Mouse (Mus musculus) kidney, postnatal 0 days (tissue): Measurements from ENCODE around the gene Adarb1. TPM values are rescaled to one million over a fixed set of nuclear protein-coding genes. Genes with fewer than 3 reads are reported as not detected.
A peak's percentile ranks its signal among the peaks of the same experiment; 100 is the strongest.

ENCODE experiments used
- ATAC-seq: fragments of 200-750 bp; cut with Nextera tagmentation; replicated peaks from 2 replicates; pipeline ENCODE4 v1.8.0; 2017; ENCODE audit warnings: low read depth, moderate number of reproducible peaks, moderate TSS enrichment, moderate library complexity; ENCODE audit not compliant: low FRiP score
- DNase-seq: peaks from one replicate; pipeline ENCODE4 v3.0.0-alpha.2; 2016; ENCODE audit warnings: low spot score
- H3K27ac ChIP-seq: fragments of 300-500 bp; sonication (generic); 2 replicates; pipeline ENCODE4 v1.5.1; 2014; ENCODE audit warnings: mild to moderate bottlenecking
- H3K27me3 ChIP-seq: fragments of 300-500 bp; sonication (generic); 2 replicates; pipeline ENCODE4 v1.6.1; 2014; ENCODE audit warnings: low read length, mixed read lengths; ENCODE audit not compliant: insufficient read depth
- H3K36me3 ChIP-seq: fragments of 300-500 bp; sonication (generic); 2 replicates; pipeline ENCODE4 v1.6.1; 2014; ENCODE audit warnings: low read length, mixed read lengths; ENCODE audit not compliant: insufficient read depth
- H3K4me1 ChIP-seq: fragments of 300-500 bp; sonication (generic); replicated peaks from 2 replicates; pipeline ENCODE4 v1.6.1; 2014; ENCODE audit warnings: antibody characterized with exemption, low read length, mixed read lengths; ENCODE audit not compliant: insufficient read depth
- H3K4me2 ChIP-seq: fragments of 300-500 bp; sonication (generic); 2 replicates; pipeline ENCODE4 v1.6.1; 2014; ENCODE audit warnings: mild to moderate bottlenecking, low read length, moderate library complexity, mixed read lengths
- H3K4me3 ChIP-seq: fragments of 300-500 bp; sonication (generic); replicated peaks from 2 replicates; pipeline ENCODE4 v1.5.1; 2014; ENCODE audit warnings: low read depth, low read length
- H3K9ac ChIP-seq: fragments of 300-500 bp; sonication (generic); 2 replicates; pipeline ENCODE4 v1.6.1; 2014; ENCODE audit warnings: low read depth, low read length
- H3K9me3 ChIP-seq: fragments of 300-500 bp; sonication (generic); replicated peaks from 2 replicates; pipeline ENCODE4 v1.6.1; 2016; ENCODE audit warnings: low read length, inconsistent platforms, mixed read lengths
- CTCF ChIP-seq: IDR thresholded peaks from 2 replicates; pipeline ENCODE4 v1.5.1; 2016; ENCODE audit warnings: antibody characterized with exemption, low read depth, mild to moderate bottlenecking, moderate library complexity
- WGBS: fragments of 180-500 bp; shearing (Covaris S2); extraction: QIAGEN DNeasy Blood & Tissue Kit; methylation state at CpG from one replicate; pipeline ENCODE4 v1.1.7; 2014; 5-methylcytosine and 5-hydroxymethylcytosine counted together
- polyA plus RNA-seq: library from polyadenylated mRNA; unstranded; fragments of >200 nt; fragmentation: Nextera tagmentation; extraction: Ambion mirVana; gene quantifications from 2 replicates; pipeline ENCODE4 v1.2.1, GENCODE M21; 2015

Adarb1 gene
- polyA plus RNA-seq, 1 experiment from 2014 or later: 4.6 TPM

DNA sequence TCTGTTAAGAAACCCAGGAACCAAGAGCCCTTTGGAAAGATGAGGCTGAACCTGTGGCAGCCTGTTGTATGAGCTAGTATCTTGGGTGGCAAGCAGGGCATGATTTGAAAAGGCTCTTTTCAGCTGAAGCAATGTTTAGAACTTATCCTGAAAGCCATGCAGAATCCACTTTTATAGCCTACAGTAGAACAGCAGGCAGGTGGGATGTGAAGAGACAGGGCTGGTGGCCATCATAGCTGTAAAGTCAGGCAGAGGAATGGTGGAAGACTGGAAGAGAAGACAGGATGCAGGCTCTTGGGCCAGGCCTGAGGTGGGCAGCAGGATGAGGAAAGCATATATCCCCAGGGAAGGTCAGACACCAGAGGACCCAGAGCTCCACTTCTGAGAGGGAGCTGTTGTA is 76.4 kb downstream of the Adarb1 start:
- Histone ChIP-seq H3K4me2 (no peak overlapping the region), H3K9ac (no peak overlapping the region), H3K4me3 (no peak overlapping the region), H3K36me3 (no peaks in the 10 kb centered on the region), H3K27me3 (no peaks in the 10 kb centered on the region), H3K9me3 (no peaks in the 10 kb centered on the region), H3K4me1 (no peaks in the 10 kb centered on the region), H3K27ac (no peak overlapping the region)
- ATAC-seq (no peak), DNase-seq (no peak)
- no peak for TF ChIP-seq CTCF

DNA sequence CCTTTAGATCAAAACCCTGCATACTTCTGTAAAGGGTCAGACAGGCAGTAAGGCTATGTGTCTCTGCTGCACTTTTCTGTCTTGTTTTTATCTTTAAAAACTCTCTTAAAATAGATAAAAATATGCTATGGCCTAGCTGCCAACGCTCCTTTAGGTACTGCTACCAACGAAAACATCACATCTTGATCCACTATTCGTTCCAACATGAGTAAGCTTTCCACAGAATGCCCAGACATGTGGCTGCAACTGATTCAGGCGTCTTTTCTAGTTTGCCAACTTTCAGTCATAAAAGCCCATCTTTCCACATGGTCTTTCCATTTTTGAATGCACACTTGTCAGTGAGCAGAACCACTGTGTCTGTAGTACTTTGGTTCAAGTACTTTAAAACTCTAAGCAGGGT is 77.0 kb downstream of the Adarb1 start:
- ATAC-seq (no peak), DNase-seq (no peak)
- Histone ChIP-seq H3K9ac (no peak overlapping the region), H3K27me3 (no peaks in the 10 kb centered on the region), H3K4me3 (no peak overlapping the region), H3K4me1 (no peaks in the 10 kb centered on the region), H3K4me2 (no peak overlapping the region), H3K27ac (no peak overlapping the region), H3K9me3 (no peaks in the 10 kb centered on the region), H3K36me3 (no peaks in the 10 kb centered on the region)
- WGBS: 91% methylated on average over 4 of the region's 4 CpGs
- no peak for TF ChIP-seq CTCF

DNA sequence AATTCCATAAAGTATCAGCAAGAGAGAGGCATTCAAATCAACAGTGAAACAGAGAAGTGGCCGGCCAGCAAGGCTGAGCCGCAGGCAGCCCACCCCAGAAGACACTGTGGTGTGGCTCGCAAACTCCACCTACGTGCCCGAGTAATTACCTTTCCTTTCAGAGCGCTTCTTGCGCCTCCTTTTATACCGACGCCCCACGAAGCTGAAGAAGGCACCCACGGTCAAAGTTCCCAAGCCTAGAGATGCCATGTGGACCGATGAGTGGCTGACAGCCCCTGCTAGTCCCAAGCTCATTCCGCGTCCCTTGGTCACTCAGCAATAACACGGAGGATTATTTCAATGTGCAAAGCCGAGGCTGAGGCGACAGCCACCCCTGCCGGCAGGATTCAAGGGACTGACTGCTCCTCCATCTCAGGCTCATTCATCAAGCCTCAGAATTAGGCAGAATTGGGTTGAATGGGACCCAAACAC is 78.2 kb downstream of the Adarb1 start:
- DNase-seq: peak; percentile 76
- Histone ChIP-seq H3K4me1 (no peaks in the 10 kb centered on the region), H3K9ac (peak overlapping the region; percentile 33; the same call in 1 of the 2 replicates), H3K4me3 (peak overlapping the region; percentile 25), H3K27ac (no peak overlapping the region), H3K9me3 (no peaks in the 10 kb centered on the region), H3K4me2 (peak overlapping the region; percentile 57), H3K27me3 (no peaks in the 10 kb centered on the region), H3K36me3 (no peaks in the 10 kb centered on the region)
- no peak for ATAC-seq
- TF ChIP-seq CTCF: peak; percentile 77
- WGBS: 14% methylated on average over 18 of the region's 18 CpGs

DNA sequence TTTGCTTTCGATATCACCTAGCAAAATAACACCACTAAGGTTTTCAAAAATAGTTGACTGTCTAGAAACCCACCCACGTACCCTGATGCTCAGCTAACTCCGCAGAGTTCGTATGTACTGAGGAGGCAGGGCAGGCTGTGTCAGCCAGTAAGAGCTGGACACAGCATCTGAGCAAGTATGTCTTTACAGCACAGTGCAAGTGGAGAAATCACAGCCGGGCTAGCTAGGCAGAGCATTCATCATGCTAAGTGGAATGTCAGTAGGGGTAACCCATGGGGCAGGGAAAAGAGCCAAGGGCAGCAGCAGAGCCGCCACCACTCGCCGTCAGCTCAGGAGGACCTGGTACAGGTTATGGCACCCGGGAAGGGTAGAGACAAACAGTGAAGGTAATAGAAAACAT is 84.6 kb downstream of the Adarb1 start:
- no peaks in the 10 kb centered on the region for H3K27me3 ChIP-seq
- WGBS: 26% methylated on average over 9 of the region's 9 CpGs
- H3K4me3 ChIP-seq: no peak overlapping the region
- no peak overlapping the region for H3K27ac ChIP-seq
- peak; percentile 50; the same call in 1 of the 2 replicates for ATAC-seq
- DNase-seq: peak; percentile 62
- TF ChIP-seq CTCF: no peak
- H3K36me3 ChIP-seq: no peaks in the 10 kb centered on the region
- H3K4me1 ChIP-seq: peaks cover 7% of the 10 kb centered on the region; the same call in 1 of the 2 replicates
- H3K9me3 ChIP-seq: no peaks in the 10 kb centered on the region
- peak overlapping the region; percentile 44 for H3K4me2 ChIP-seq
- H3K9ac ChIP-seq: 0 out of 2 replicates have a peak overlapping the region, but pooled peaks have one; percentile 13

DNA sequence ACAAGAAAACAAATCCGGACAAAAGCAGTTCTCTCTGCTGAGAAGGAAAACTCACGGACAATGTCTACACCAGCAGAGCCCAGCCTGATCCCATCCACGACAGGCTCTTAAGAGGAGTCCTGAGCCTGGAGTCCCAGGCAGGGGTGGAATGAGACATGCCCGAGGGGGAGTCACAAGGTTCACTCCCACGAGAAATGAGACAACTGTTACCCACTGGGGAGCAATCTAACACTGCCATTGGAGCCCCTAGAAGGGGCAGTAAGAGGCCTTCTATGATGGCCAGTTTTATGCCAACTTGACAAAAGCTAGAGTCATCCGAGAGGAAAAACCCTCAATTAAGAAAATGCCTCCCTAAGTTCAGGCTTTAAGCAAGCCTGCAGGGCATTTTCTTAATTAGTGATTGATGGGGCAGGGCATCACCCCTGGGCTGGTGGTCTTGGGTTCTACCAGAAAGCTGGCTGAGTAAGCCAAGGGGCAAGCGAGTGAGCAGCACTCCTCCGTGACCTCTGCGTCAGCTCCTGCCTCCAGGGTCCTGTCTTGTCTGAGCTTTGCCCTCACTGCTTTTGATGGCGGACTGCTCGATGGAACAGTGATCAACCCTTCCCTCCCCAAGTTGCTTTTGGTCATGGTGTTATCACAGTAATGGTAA is 88.5 kb downstream of the Adarb1 start:
- Histone ChIP-seq H3K27me3 (no peaks in the 10 kb centered on the region), H3K4me1 (peaks cover 7% of the 10 kb centered on the region; the same call in 1 of the 2 replicates), H3K27ac (no peak overlapping the region), H3K4me2 (no peak overlapping the region), H3K9ac (no peak overlapping the region), H3K4me3 (no peak overlapping the region), H3K36me3 (no peaks in the 10 kb centered on the region), H3K9me3 (no peaks in the 10 kb centered on the region)
- no peak for TF ChIP-seq CTCF
- DNase-seq (peak; percentile 22), ATAC-seq (no peak)
- WGBS: 40% methylated on average over 11 of the region's 11 CpGs

DNA sequence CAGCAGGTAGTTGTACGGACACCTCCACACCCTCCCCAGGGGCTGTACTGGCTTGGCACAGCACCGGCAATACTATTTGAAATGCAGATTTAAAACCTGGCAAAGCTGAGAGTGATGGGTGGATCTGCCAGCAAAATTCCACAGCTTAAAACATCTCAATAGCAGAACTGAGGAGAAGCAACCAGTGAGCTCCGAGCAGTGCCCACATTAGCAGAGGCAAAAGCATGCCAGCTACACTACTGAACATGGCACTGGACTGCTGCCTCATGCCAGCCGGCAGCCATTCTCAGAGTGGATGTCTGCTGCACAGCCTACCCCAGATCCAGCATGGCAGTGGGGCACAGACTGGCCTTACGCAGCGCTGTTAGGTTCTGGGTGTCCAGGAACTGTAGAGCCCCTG is 93.4 kb downstream of the Adarb1 start:
- ATAC-seq (no peak), DNase-seq (no peak)
- Histone ChIP-seq H3K9me3 (no peaks in the 10 kb centered on the region), H3K36me3 (no peaks in the 10 kb centered on the region), H3K27ac (no peak overlapping the region), H3K9ac (no peak overlapping the region), H3K4me1 (peaks cover 3% of the 10 kb centered on the region; the same call in 1 of the 2 replicates), H3K27me3 (no peaks in the 10 kb centered on the region), H3K4me2 (no peak overlapping the region), H3K4me3 (no peak overlapping the region)
- WGBS: 89% methylated on average over 6 of the region's 6 CpGs
- no peak for TF ChIP-seq CTCF

DNA sequence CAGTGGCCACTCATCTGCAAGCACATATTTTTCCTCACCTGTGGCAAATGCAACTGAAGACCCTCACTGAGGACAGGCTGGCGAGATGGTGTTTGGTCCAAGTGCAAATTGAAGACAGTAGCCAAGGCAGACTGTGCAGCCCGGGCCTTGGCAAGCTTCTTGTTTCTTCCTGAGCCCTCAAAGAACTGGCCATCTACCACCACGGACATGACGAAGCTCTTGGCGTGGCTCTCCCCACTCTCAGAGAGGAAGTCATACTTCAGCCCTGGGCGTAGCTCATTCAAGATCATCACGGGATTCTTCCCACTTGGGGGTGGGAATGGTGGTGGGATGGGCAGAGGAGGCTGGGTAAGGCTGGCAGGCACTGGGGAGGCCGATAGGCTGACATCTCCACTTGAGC is 96.5 kb downstream of the Adarb1 start:
- no peak for DNase-seq
- no peak for ATAC-seq
- Histone ChIP-seq H3K4me2 (no peak overlapping the region), H3K27me3 (no peaks in the 10 kb centered on the region), H3K27ac (no peak overlapping the region), H3K4me3 (no peak overlapping the region), H3K36me3 (no peaks in the 10 kb centered on the region), H3K9ac (no peak overlapping the region), H3K4me1 (no peaks in the 10 kb centered on the region), H3K9me3 (no peaks in the 10 kb centered on the region)
- TF ChIP-seq CTCF: no peak
- 82% methylated on average over 8 of the region's 8 CpGs for WGBS
